Mouse (Mus musculus) hindbrain, postnatal 0 days (tissue): ENCODE results near the gene Polh. TPM values are rescaled to one million over a fixed set of nuclear protein-coding genes. Genes with fewer than 3 reads are reported as not detected.

Experiments used
- ATAC-seq: fragments of 200-750 bp; cut with Nextera tagmentation; 2 replicates; pipeline ENCODE4 v1.8.0; 2017; ENCODE audit warnings: mild to moderate bottlenecking, moderate TSS enrichment, moderate library complexity
- DNase-seq: peaks from one replicate; pipeline ENCODE4 v3.0.0-alpha.2; 2015; ENCODE audit warnings: low spot score
- H3K27ac ChIP-seq: fragments of 300-500 bp; sonication (generic); 2 replicates; pipeline ENCODE4 v1.5.1; 2014; ENCODE audit warnings: mild to moderate bottlenecking
- H3K27me3 ChIP-seq: fragments of 300-500 bp; sonication (generic); 2 replicates; pipeline ENCODE4 v1.6.1; 2014; ENCODE audit warnings: low read length, mixed read lengths; ENCODE audit not compliant: insufficient read depth
- H3K36me3 ChIP-seq: fragments of 300-500 bp; sonication (generic); 2 replicates; pipeline ENCODE4 v1.6.1; 2014; ENCODE audit warnings: low read length, mixed read lengths; ENCODE audit not compliant: insufficient read depth
- H3K4me1 ChIP-seq: fragments of 300-500 bp; sonication (generic); 2 replicates; pipeline ENCODE4 v1.6.1; 2014; ENCODE audit warnings: antibody characterized with exemption, low read length, mixed read lengths; ENCODE audit not compliant: insufficient read depth
- H3K4me2 ChIP-seq: fragments of 300-500 bp; sonication (generic); 2 replicates; pipeline ENCODE4 v1.6.1; 2014; ENCODE audit warnings: low read depth, mild to moderate bottlenecking, low read length, moderate library complexity, mixed read lengths
- H3K4me3 ChIP-seq: fragments of 300-500 bp; sonication (generic); 2 replicates; pipeline ENCODE4 v1.5.1; 2014; ENCODE audit warnings: low read length
- H3K9ac ChIP-seq: fragments of 300-500 bp; sonication (generic); replicated peaks from 2 replicates; pipeline ENCODE4 v1.6.1; 2014; ENCODE audit warnings: mild to moderate bottlenecking, low read length, moderate library complexity, mixed read lengths
- H3K9me3 ChIP-seq: fragments of 300-500 bp; sonication (generic); 2 replicates; pipeline ENCODE4 v1.6.1; 2016; ENCODE audit warnings: low read length, mixed read lengths
- CTCF ChIP-seq: IDR thresholded peaks from 2 replicates; pipeline ENCODE4 v1.5.1; 2016; ENCODE audit warnings: antibody characterized with exemption, control low read depth, low read depth
- WGBS: fragments of 180-500 bp; shearing (Covaris S2); extraction: QIAGEN DNeasy Blood & Tissue Kit; methylation state at CpG from one replicate; pipeline ENCODE4 v1.1.7; 2014; 5-methylcytosine and 5-hydroxymethylcytosine counted together
- microRNA counts: library from miRNA; unstranded; fragments of <30 nt; microRNA quantifications from one replicate; lab custom pipeline; 2015
- microRNA-seq, 2 experiments: library from miRNA; unstranded; fragments of <30 nt; microRNA quantifications; one replicate each; pipeline ENCODE4; 2016
- polyA plus RNA-seq: library from polyadenylated mRNA; unstranded; fragments of >200 nt; fragmentation: Nextera tagmentation; extraction: Ambion mirVana; gene quantifications from 2 replicates; pipeline ENCODE4 v1.2.1, GENCODE M21; 2015
- total RNA-seq: library from RNA; depleted of rRNA; stranded (reverse); fragments of >200 nt; gene quantifications from 2 replicates; pipeline ENCODE4 v1.2.3, GENCODE M21; 2014; rRNA removed

Gene Polh
- total and polyA plus RNA-seq, 2 experiments from 2014 or later, result 4.7 to 9.7 TPM

DNA sequence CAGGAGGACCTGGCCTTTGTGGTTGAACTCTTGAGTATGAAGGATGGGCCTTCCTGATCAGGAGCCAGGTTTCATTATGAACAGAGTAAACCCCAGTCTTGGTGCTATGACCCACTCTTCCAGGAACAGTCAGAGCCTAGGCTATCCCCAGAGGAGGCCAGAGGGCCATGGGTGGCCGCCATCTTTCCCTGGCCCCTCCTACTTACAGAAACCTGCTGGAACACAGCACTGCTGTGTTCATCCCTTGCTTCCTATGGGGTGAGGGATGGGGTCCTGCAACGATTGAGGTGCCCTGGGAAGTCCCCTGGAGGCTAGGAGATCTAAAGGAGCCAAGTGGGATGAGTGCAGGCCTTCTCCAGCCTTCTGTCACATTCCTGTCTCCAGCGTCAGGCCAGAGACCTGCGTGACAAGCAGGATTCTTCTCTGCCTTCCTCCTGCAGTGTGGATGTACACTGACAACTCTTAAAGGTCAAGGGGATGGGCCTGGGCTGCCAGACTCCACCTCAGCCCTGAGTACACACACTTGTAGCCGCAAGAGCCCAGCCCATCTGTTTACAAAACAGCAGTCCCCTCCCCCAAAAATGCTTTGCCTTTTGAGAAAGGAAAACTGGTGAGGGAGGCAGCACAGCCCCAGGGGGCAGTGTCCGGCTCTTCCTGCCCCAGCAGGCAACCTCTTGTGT lies 74.5 kb downstream of the Polh start:
- Histone ChIP-seq H3K4me3 (no peak overlapping the region), H3K4me1 (no peaks in the 10 kb centered on the region), H3K36me3 (peaks cover 63% of the 10 kb centered on the region), H3K27ac (no peak overlapping the region), H3K9ac (no peak overlapping the region), H3K9me3 (no peaks in the 10 kb centered on the region), H3K27me3 (no peaks in the 10 kb centered on the region), H3K4me2 (no peak overlapping the region)
- no peak for TF ChIP-seq CTCF
- no peak for ATAC-seq
- no peak for DNase-seq
- WGBS, result 76% methylated on average over 6 of the region's 6 CpGs

DNA sequence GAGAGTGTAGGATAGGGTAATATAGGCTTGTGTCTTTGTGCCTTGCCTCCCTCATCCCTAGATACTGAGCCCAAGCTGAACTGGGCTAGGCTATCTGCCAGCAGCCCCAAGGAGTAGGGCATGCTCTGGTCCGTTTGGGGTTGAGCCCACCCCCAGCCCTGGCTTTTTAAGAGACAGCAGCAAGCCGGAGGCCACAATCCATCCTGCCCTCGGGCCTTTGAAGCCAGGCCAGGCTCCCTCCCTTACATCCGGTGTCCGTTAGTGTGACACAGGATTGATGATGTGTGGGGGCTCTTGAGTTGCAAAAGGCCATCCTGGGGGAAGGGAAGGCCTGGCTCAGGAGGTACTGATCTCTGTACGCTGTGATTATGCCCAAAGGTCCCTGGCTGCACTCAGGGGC lies 75.8 kb downstream of the Polh start:
- TF ChIP-seq CTCF, result no peak
- no peak overlapping the region for H3K4me2 ChIP-seq
- no peaks in the 10 kb centered on the region for H3K9me3 ChIP-seq
- ATAC-seq, result no peak
- no peak overlapping the region for H3K4me3 ChIP-seq
- no peaks in the 10 kb centered on the region for H3K4me1 ChIP-seq
- no peak for DNase-seq
- no peak overlapping the region for H3K9ac ChIP-seq
- peaks cover 70% of the 10 kb centered on the region for H3K36me3 ChIP-seq
- WGBS, result 79% methylated on average over 6 of the region's 6 CpGs
- no peak overlapping the region for H3K27ac ChIP-seq
- no peaks in the 10 kb centered on the region for H3K27me3 ChIP-seq

DNA sequence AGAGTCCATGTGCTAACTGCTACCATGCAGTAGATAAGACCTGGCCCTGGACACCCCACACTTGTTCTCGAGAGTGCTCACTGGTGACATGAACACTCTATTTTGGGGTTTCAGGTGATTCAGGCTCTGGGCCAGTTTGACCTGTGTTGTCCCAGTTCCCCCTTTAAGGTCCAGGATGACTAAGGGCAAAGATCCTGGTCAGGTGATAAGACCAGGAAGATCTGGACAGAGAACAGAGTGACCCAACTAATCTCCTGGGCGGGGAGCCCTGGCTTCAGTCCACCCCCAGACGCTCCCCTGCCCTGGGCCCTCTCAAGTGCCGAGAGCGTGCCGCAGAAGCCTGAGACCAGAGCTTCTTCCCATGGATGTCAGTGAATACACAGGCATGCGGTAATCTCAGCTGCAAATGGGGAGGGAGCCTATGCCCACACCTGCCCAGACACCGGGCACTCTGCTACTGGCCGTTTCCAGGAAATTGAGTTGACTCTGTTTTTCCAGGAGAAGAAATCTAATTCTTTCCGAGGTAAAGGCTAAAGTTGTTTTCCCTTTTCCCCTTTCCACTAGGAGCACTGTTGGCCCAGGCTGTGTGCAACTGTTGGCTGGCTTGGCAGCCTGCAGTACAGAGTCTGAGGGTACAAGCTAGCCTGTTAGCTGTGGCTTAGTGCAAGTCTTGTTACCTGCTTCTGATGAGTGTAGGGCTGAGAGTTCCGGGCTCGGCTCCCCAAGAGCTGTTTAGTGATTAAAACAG lies 78.3 kb downstream of the Polh start:
- WGBS, result 90% methylated on average over 12 of the region's 12 CpGs
- Histone ChIP-seq H3K27me3 (no peaks in the 10 kb centered on the region), H3K9ac (no peak overlapping the region), H3K36me3 (peaks cover 72% of the 10 kb centered on the region), H3K9me3 (no peaks in the 10 kb centered on the region), H3K4me2 (no peak overlapping the region), H3K4me3 (no peak overlapping the region), H3K27ac (no peak overlapping the region), H3K4me1 (no peaks in the 10 kb centered on the region)
- TF ChIP-seq CTCF, result no peak
- ATAC-seq, result no peak
- no peak for DNase-seq

DNA sequence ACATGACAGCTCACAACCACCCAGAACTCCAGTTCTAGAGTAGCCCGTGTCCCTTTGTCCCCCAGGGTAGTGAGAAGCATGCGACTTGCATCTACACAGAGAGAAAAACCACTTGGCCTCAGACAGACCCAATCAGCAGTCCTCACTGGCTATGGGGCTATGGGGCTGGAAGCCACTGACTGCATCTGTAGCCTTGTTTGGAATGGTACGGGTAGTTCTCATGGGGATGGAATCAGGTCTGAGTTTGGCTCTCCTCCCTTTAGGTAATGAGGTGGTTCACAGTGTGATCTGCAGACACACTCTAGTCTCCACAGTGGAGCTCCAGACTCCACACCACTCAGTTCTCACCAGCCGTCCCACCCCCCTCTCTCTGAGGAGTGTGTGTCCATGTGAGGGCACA lies 79.2 kb downstream of the Polh start:
- H3K36me3 ChIP-seq, result peaks cover 67% of the 10 kb centered on the region
- WGBS, result 95% methylated on average over 4 of the region's 4 CpGs

DNA sequence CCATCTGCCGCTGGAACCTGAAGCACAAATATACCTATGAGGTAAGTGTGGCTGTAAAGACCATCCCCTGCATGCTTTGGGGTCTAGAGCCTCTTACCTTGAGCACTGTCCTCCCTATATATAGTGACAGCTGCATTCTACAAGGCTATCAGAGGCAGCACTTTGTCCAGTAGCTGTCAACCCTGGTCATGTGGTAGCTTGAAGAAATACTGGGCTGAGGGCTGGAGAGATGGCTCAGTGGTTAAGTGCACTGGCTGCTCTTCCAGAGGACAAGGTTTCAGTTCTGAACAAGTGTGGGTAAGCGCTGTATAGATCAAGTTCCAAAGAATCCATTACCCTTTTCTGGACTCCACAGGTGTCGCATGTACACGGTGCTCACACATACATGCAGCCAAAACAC lies 79.7 kb downstream of the Polh start:
- H3K27me3 ChIP-seq, result no peaks in the 10 kb centered on the region
- no peak overlapping the region for H3K9ac ChIP-seq
- DNase-seq, result no peak
- H3K27ac ChIP-seq, result no peak overlapping the region
- no peaks in the 10 kb centered on the region for H3K9me3 ChIP-seq
- H3K4me1 ChIP-seq, result no peaks in the 10 kb centered on the region
- no peak overlapping the region for H3K4me2 ChIP-seq
- TF ChIP-seq CTCF, result no peak
- no peak for ATAC-seq
- peaks cover 62% of the 10 kb centered on the region for H3K36me3 ChIP-seq
- WGBS, result 96% methylated on average over 4 of the region's 4 CpGs
- no peak overlapping the region for H3K4me3 ChIP-seq

More for the DNA sequence above, 79.2 kb downstream of the Polh start:
- TF ChIP-seq CTCF, result no peak
- H3K4me2 ChIP-seq, result no peak overlapping the region
- ATAC-seq (no peak), DNase-seq (no peak)
- no peak overlapping the region for H3K9ac ChIP-seq
- no peak overlapping the region for H3K4me3 ChIP-seq
- H3K4me1 ChIP-seq, result no peaks in the 10 kb centered on the region
- no peaks in the 10 kb centered on the region for H3K27me3 ChIP-seq
- H3K27ac ChIP-seq, result no peak overlapping the region
- no peaks in the 10 kb centered on the region for H3K9me3 ChIP-seq

MicroRNAs within 50 kb of the gene (microRNA counts, 519-probe panel; counts per million panel counts)
- not detected for microRNA mmu-miR-693-3p (lab: Ali Mortazavi, UCI)
- microRNA mmu-miR-693-5p (lab: Ali Mortazavi, UCI), result not detected

Small RNA genes within 50 kb of the gene (microRNA-seq; reads per million reads assigned to microRNA genes)
- 0 reads per million in 2 experiments for gene Mir693

Other genes with a start within 250 kb of the Polh start
- gene Vegfa, start 170.3 kb downstream of the Polh start, total RNA-seq, result 89.5 and 89.6 TPM in 2 replicates
- gene Vegfa, start 170.3 kb downstream of the Polh start, polyA plus RNA-seq, result 4.1 and 4.8 TPM in 2 replicates
- gene Mrps18a, start 91.7 kb downstream of the Polh start, total RNA-seq, result 62.8 and 67.1 TPM in 2 replicates
- gene Mrps18a, start 91.7 kb downstream of the Polh start, polyA plus RNA-seq, result 165 and 169 TPM in 2 replicates
- gene Rsph9, start 58.4 kb downstream of the Polh start, total RNA-seq, result 50.7 and 54.3 TPM in 2 replicates
- gene Rsph9, start 58.4 kb downstream of the Polh start, polyA plus RNA-seq, result 74.7 and 80.0 TPM in 2 replicates
- gene Mad2l1bp, start 49.1 kb downstream of the Polh start, total RNA-seq, result 10.2 and 16.2 TPM in 2 replicates
- gene Mad2l1bp, start 49.1 kb downstream of the Polh start, polyA plus RNA-seq, result 17.2 and 17.5 TPM in 2 replicates
- 68.0 and 94.8 TPM in 2 replicates for gene Gtpbp2, start 41.6 kb downstream of the Polh start, total RNA-seq
- gene Gtpbp2, start 41.6 kb downstream of the Polh start, polyA plus RNA-seq, result 25.8 and 27.9 TPM in 2 replicates
- gene Xpo5, start 137 bp upstream of the Polh start, total RNA-seq, result 54.5 and 56.9 TPM in 2 replicates
- gene Xpo5, start 137 bp upstream of the Polh start, polyA plus RNA-seq, result 23.8 and 23.9 TPM in 2 replicates
- 45.9 and 61.1 TPM in 2 replicates for gene Polr1c, start 45.4 kb upstream of the Polh start, total RNA-seq
- 58.7 and 61.7 TPM in 2 replicates for gene Polr1c, start 45.4 kb upstream of the Polh start, polyA plus RNA-seq
- 22.2 and 26.9 TPM in 2 replicates for gene Yipf3, start 45.4 kb upstream of the Polh start, total RNA-seq
- 78.7 and 85.4 TPM in 2 replicates for gene Yipf3, start 45.4 kb upstream of the Polh start, polyA plus RNA-seq
- gene Lrrc73, start 50.9 kb upstream of the Polh start, total RNA-seq, result 48.2 and 54.5 TPM in 2 replicates
- 27.2 and 28.0 TPM in 2 replicates for gene Lrrc73, start 50.9 kb upstream of the Polh start, polyA plus RNA-seq
- gene Tjap1, start 80.4 kb upstream of the Polh start, total RNA-seq, result 30.7 and 43.3 TPM in 2 replicates
- 19.5 and 19.9 TPM in 2 replicates for gene Tjap1, start 80.4 kb upstream of the Polh start, polyA plus RNA-seq
- 67.1 and 67.7 TPM in 2 replicates for gene Dlk2, start 94.8 kb upstream of the Polh start, total RNA-seq
- gene Dlk2, start 94.8 kb upstream of the Polh start, polyA plus RNA-seq, result 20.2 and 23.9 TPM in 2 replicates
- 12.8 and 16.4 TPM in 2 replicates for gene Abcc10, start 125.7 kb upstream of the Polh start, total RNA-seq
- gene Abcc10, start 125.7 kb upstream of the Polh start, polyA plus RNA-seq, result 6.6 and 7.3 TPM in 2 replicates
- gene Zfp318, start 181.1 kb upstream of the Polh start, total RNA-seq, result 20.1 and 24.5 TPM in 2 replicates
- gene Zfp318, start 181.1 kb upstream of the Polh start, polyA plus RNA-seq, result 22.9 and 23.2 TPM in 2 replicates
- gene Crip3, start 226.3 kb upstream of the Polh start, total RNA-seq, result 1.4 and 4.0 TPM in 2 replicates
- gene Crip3, start 226.3 kb upstream of the Polh start, polyA plus RNA-seq, result 1.6 and 1.7 TPM in 2 replicates
- not detected in 2 replicates for gene Slc22a7, start 235.8 kb upstream of the Polh start, total RNA-seq
- 0.13 TPM in 1 of 2 replicates, not detected in the other for gene Slc22a7, start 235.8 kb upstream of the Polh start, polyA plus RNA-seq